Comparison of ENCODE assay signal across 25 mouse cellular contexts in the genomic region with DNA sequence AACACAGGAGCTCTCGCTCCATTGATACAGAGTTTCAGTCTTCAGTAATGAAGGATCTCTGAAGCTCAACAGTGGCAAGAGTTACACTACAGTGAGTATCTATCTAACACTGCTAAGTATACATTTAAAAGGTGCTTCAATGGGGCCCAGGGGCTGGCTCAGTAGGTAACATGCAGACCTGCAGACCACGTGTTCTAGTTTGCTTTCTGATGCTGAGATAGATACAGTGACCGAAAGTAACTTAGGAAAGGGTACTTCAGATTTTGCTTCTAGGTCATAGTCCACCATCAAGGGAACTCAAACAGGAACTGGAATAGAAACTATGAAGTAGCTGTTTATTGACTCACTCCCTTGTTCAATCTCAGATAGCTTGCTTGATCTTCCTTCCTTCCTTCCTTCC. TPM values are rescaled to one million over a fixed set of nuclear protein-coding genes. Genes with fewer than 3 reads are reported as not detected.
A peak's percentile ranks its signal among the peaks of the same experiment; 100 is the strongest.
DNase-seq lines count a peak whose midpoint lies in the region; ATAC-seq and TF ChIP-seq lines count a peak whose summit lies in the region.
"Had no signal": no experiment of that assay in that cellular context is flagged by ENCODE, and none has a peak within 500 bp of the region (broad histone marks: within the 10 kb centered on the region; RNA-seq: fewer than 3 reads in every experiment).

No protein-coding gene starts in this region.

- WGBS in liver, postnatal 0 days (ENCODE audit: insufficient replicate concordance) = 62% methylated on average over 3 of the region's 3 CpGs
- WGBS in liver, embryonic 11.5 days = 68% methylated on average over 3 of the region's 3 CpGs
- 74% methylated on average over 3 of the region's 3 CpGs for WGBS in intestine, embryonic 14.5 days
- 86% methylated on average over 3 of the region's 3 CpGs for WGBS in macrophage (ENCODE audit: missing documents)

- peak; percentile 6 for DNase-seq in liver, postnatal 0 days
- no peak for DNase-seq in liver, embryonic 11.5 days (ENCODE audit: low spot score)
- DNase-seq in intestine, embryonic 14.5 days (ENCODE audit: low spot score) = peak; percentile 51
- peak; percentile 53 for DNase-seq in yolk sac, embryonic 10.5 days (ENCODE audit: low spot score)
- DNase-seq in frontal cortex, adult 2 months (ENCODE audit: extremely low spot score in 1 of 2, low spot score in 1 of 2) = no peak
- no peak for DNase-seq in left cerebral cortex, postnatal 25 days (ENCODE audit: low spot score in 2 of 2)
- DNase-seq: adrenal gland, postnatal 25 days; cerebellum, adult 18-20 months; cerebellum, postnatal 14 days; heart, postnatal 10 days; kidney, adult 11 months; kidney, postnatal 14 days; lung, postnatal 4 days; midbrain, embryonic 14.5 days; spleen, adult 18-20 months; thymus, adult 18-20 months; thymus, postnatal 25 days had no signal

- H3K36me3 ChIP-seq in liver, postnatal 0 days (replicated peaks; ENCODE audit: insufficient read depth, low read length) = no peaks in the 10 kb centered on the region
- H3K36me3 ChIP-seq in liver, embryonic 11.5 days (ENCODE audit: control insufficient read depth, insufficient read depth, low read length) = no peaks in the 10 kb centered on the region
- no peaks in the 10 kb centered on the region for H3K36me3 ChIP-seq in intestine, embryonic 14.5 days (ENCODE audit: control insufficient read depth, insufficient read depth, low read length)
- H3K36me3 ChIP-seq in macrophage (ENCODE audit: inconsistent target) = no peaks in the 10 kb centered on the region
- H3K36me3 ChIP-seq: heart, embryonic 13.5 days; hindbrain, embryonic 10.5 days; liver, embryonic 15.5 days; neural tube, embryonic 15.5 days had no signal

- intact Hi-C loops in left cerebral cortex, postnatal 25 days (cut with DNase I) = loop anchor here (5.0 to 10.0 kb wide), 2 partner anchors 136 to 183 kb away; partner anchors contain the start of gene 4930402F06Rik

- no peaks in the 10 kb centered on the region for H3K79me2 ChIP-seq in macrophage (ENCODE audit: inconsistent target)

- H3K27ac ChIP-seq in liver, postnatal 0 days (ENCODE audit: low read depth) = no peak overlapping the region
- H3K27ac ChIP-seq in liver, embryonic 11.5 days (ENCODE audit: low read depth, low read length) = no peak overlapping the region
- H3K27ac ChIP-seq in intestine, embryonic 14.5 days (ENCODE audit: low read depth) = no peak overlapping the region
- H3K27ac ChIP-seq in macrophage = peak overlapping the region; percentile 40
- H3K27ac ChIP-seq: heart, embryonic 13.5 days; hindbrain, embryonic 10.5 days; liver, embryonic 15.5 days; neural tube, embryonic 15.5 days had no signal

- no peak overlapping the region for H3K4me2 ChIP-seq in liver, postnatal 0 days (ENCODE audit: low read depth, low read length)
- H3K4me2 ChIP-seq in liver, embryonic 11.5 days = no peak overlapping the region
- H3K4me2 ChIP-seq in intestine, embryonic 14.5 days (ENCODE audit: low read length) = no peak overlapping the region
- H3K4me2 ChIP-seq: heart, embryonic 13.5 days; liver, embryonic 15.5 days; neural tube, embryonic 15.5 days had no signal

- no peak for TF ChIP-seq EP300 in liver, postnatal 0 days (IDR thresholded peaks at IDR 0.05; ENCODE audit: low read depth)

- H3K4me1 ChIP-seq in liver, postnatal 0 days (ENCODE audit: insufficient read depth) = peaks cover 5% of the 10 kb centered on the region
- peaks cover 9% of the 10 kb centered on the region for H3K4me1 ChIP-seq in liver, embryonic 11.5 days (replicated peaks; ENCODE audit: control insufficient read depth, insufficient read depth, low read length)
- no peaks in the 10 kb centered on the region for H3K4me1 ChIP-seq in intestine, embryonic 14.5 days (replicated peaks; ENCODE audit: control insufficient read depth, insufficient read depth, low read length)

- H3K27me3 ChIP-seq in liver, postnatal 0 days (ENCODE audit: insufficient read depth, low read length) = no peaks in the 10 kb centered on the region
- no peaks in the 10 kb centered on the region for H3K27me3 ChIP-seq in liver, embryonic 11.5 days (replicated peaks; ENCODE audit: control insufficient read depth, insufficient read depth, low read length)
- H3K27me3 ChIP-seq in intestine, embryonic 14.5 days (replicated peaks; ENCODE audit: control insufficient read depth, insufficient read depth, low read length) = no peaks in the 10 kb centered on the region
- H3K27me3 ChIP-seq: neural tube, embryonic 15.5 days had no signal

- H3K4me3 ChIP-seq in liver, postnatal 0 days (ENCODE audit: low read depth, low read length) = no peak overlapping the region
- H3K4me3 ChIP-seq in liver, embryonic 11.5 days (ENCODE audit: low read depth, low read length) = no peak overlapping the region
- H3K4me3 ChIP-seq in intestine, embryonic 14.5 days (ENCODE audit: low read depth, low read length) = no peak overlapping the region
- H3K4me3 ChIP-seq in macrophage (ENCODE audit: inconsistent target) = no peak overlapping the region
- H3K4me3 ChIP-seq: erythroblast, embryonic 14.5 days; heart, embryonic 13.5 days; hindbrain, embryonic 10.5 days; liver, embryonic 15.5 days; neural tube, embryonic 15.5 days had no signal

- H3K9me3 ChIP-seq in liver, postnatal 0 days (ENCODE audit: low read length) = no peaks in the 10 kb centered on the region
- H3K9me3 ChIP-seq in liver, embryonic 11.5 days (ENCODE audit: control insufficient read depth, low read length) = no peaks in the 10 kb centered on the region
- H3K9me3 ChIP-seq in intestine, embryonic 14.5 days (ENCODE audit: control insufficient read depth, low read length) = no peaks in the 10 kb centered on the region
- H3K9me3 ChIP-seq: heart, embryonic 13.5 days; hindbrain, embryonic 10.5 days; liver, embryonic 15.5 days; neural tube, embryonic 15.5 days had no signal

- TF ChIP-seq CTCF in liver, postnatal 0 days (IDR thresholded peaks at IDR 0.05; ENCODE audit: low read depth) = no peak

- no peak overlapping the region for H3K9ac ChIP-seq in liver, postnatal 0 days (replicated peaks)
- H3K9ac ChIP-seq in liver, embryonic 11.5 days (ENCODE audit: low read depth, low read length) = no peak overlapping the region
- no peak overlapping the region for H3K9ac ChIP-seq in intestine, embryonic 14.5 days (ENCODE audit: low read length)
- H3K9ac ChIP-seq: heart, embryonic 13.5 days; liver, embryonic 15.5 days; neural tube, embryonic 15.5 days had no signal

- ATAC-seq in liver, postnatal 0 days = no peak
- no peak for ATAC-seq in liver, embryonic 11.5 days (replicated peaks; ENCODE audit: low FRiP score)
- ATAC-seq in intestine, embryonic 14.5 days (replicated peaks; ENCODE audit: low FRiP score, low TSS enrichment, low read depth) = peak; percentile 41; the same call in 1 of the 2 replicates
- ATAC-seq: forebrain, embryonic 16.5 days; hindbrain, embryonic 16.5 days had no signal

RNA-seq across cellular contexts. Expression of gene Rab14, which starts 10.8 kb away (rescaled TPM):
- 208 and 217 TPM in 2 replicates for polyA plus RNA-seq in liver, postnatal 0 days (2015; fragmentation: Nextera tagmentation; extraction: Ambion mirVana)
- 192 and 201 TPM in 2 replicates for polyA plus RNA-seq in liver, embryonic 11.5 days (2014; fragmentation: Nextera tagmentation; extraction: Ambion mirVana)
- polyA plus RNA-seq in intestine, embryonic 14.5 days (2014; fragmentation: Nextera tagmentation; extraction: Ambion mirVana) = 258 and 299 TPM in 2 replicates
- 100 to 1,000 TPM; 243 to 608 (median 477) TPM for total RNA-seq in macrophage (2018; cell fraction: chromatin; rRNA removed)
- 100 to 1,000 TPM; 166 to 246 (median 212) TPM for total RNA-seq in macrophage (2018; cell fraction: cytosol; rRNA removed)
- total RNA-seq in macrophage (2018; cell fraction: nucleus; rRNA removed) = 100 to 1,000 TPM; 214 to 458 (median 297) TPM
- polyA plus RNA-seq in macrophage (2018) = 185 to 231 TPM (median 186 TPM) in 3 replicates
- 178 and 186 TPM in 2 replicates for polyA plus RNA-seq in frontal cortex, adult 2 months (2012; rRNA removed)
- 100 to 1,000 TPM; 235 to 237 TPM for total RNA-seq in left cerebral cortex, postnatal 25 days (2021)

RNA-seq across cellular contexts. Expression of gene Gsn, which starts 44.5 kb away (rescaled TPM):
- 56.1 and 59.7 TPM in 2 replicates for polyA plus RNA-seq in liver, postnatal 0 days (2015; fragmentation: Nextera tagmentation; extraction: Ambion mirVana)
- polyA plus RNA-seq in liver, embryonic 11.5 days (2014; fragmentation: Nextera tagmentation; extraction: Ambion mirVana) = 76.4 and 85.4 TPM in 2 replicates
- polyA plus RNA-seq in intestine, embryonic 14.5 days (2014; fragmentation: Nextera tagmentation; extraction: Ambion mirVana) = 190 and 194 TPM in 2 replicates
- 10 to 100 TPM in 23 of 26 experiments, 1 to 10 TPM in 3; 8.4 to 93.6 (median 29.9) TPM for total RNA-seq in macrophage (2018; cell fraction: chromatin; rRNA removed)
- total RNA-seq in macrophage (2018; cell fraction: cytosol; rRNA removed) = 100 to 1,000 TPM in 25 of 26 experiments, 10 to 100 TPM in 1; 99.7 to 189 (median 139) TPM
- total RNA-seq in macrophage (2018; cell fraction: nucleus; rRNA removed) = 100 to 1,000 TPM in 3 of 26 experiments, 10 to 100 TPM in 23; 39.9 to 143 (median 74.4) TPM
- polyA plus RNA-seq in macrophage (2018) = 134 to 277 TPM (median 181 TPM) in 3 replicates
- polyA plus RNA-seq in frontal cortex, adult 2 months (2012; rRNA removed) = 99.2 and 99.6 TPM in 2 replicates
- 10 to 100 TPM; 63.5 to 75.4 TPM for total RNA-seq in left cerebral cortex, postnatal 25 days (2021)

Comparison
In these comparisons a context has a peak if more than half of its experiments do, and no peak if none do; other contexts are left out.
1. DNase-seq: peak in liver, postnatal 0 days (single experiment), intestine, embryonic 14.5 days (single experiment) and yolk sac, embryonic 10.5 days (single experiment); none in liver, embryonic 11.5 days (single experiment), frontal cortex, adult 2 months (0 of 2) and left cerebral cortex, postnatal 25 days (0 of 2).